In genomic region chr6:128234206-128234605, GRCm38 (mm10) we compare ENCODE assay signal across 8 mouse cellular contexts.
DNase-seq lines count a peak whose midpoint lies in the region; ATAC-seq and TF ChIP-seq lines count a peak whose summit lies in the region.

No protein-coding gene starts in this region.

- no peak for TF ChIP-seq EP300 in CH12.LX (IDR thresholded peaks at IDR 0.05; ENCODE audit: low read length)

- H3K79me2 ChIP-seq in CH12.LX (replicated peaks; ENCODE audit: control insufficient read depth, extremely low read depth, insufficient read depth, poor library complexity, severe bottlenecking) = no peaks in the 10 kb centered on the region

- peak; percentile 49 for DNase-seq in gastrocnemius, adult 18-20 months (ENCODE audit: low spot score)
- DNase-seq in gastrocnemius, adult 8-10 months (ENCODE audit: low spot score in 2 of 2) = no peak
- DNase-seq in CH12.LX (ENCODE audit: extremely low read depth) = peak; percentile 33
- peak; percentile 67 to 74 for DNase-seq in cerebellum, postnatal 10 days
- peak; percentile 42 for DNase-seq in heart, postnatal 4 days
- peak; percentile 44 to 58 for DNase-seq in kidney, postnatal 4 days
- peak; percentile 79 for DNase-seq in midbrain, embryonic 14.5 days
- DNase-seq in gastrocnemius, postnatal 36 days = no peak

- peaks cover 0 to 10% of the 10 kb centered on the region in 2 experiments; a peak in 2 of 4 replicates for H3K4me1 ChIP-seq in CH12.LX (ENCODE audit: control insufficient read depth in 1 of 2, insufficient read depth in 2 of 2)
- no peaks in the 10 kb centered on the region for H3K4me1 ChIP-seq in midbrain, embryonic 14.5 days (ENCODE audit: control insufficient read depth, insufficient read depth, low read length)

- in situ Hi-C loops in CH12.LX (cut with MboI; ENCODE audit: low pct_ligation_motif_present, low pct_unique_long_range_greater_than_20kb, low sequenced_read_pairs) = no loop called here

- H3K27me3 ChIP-seq in CH12.LX (replicated peaks) = peaks cover 1% of the 10 kb centered on the region
- H3K27me3 ChIP-seq in midbrain, embryonic 14.5 days (ENCODE audit: control insufficient read depth, insufficient read depth, low read length) = no peaks in the 10 kb centered on the region

- no peak overlapping the region for H3K27ac ChIP-seq in CH12.LX (ENCODE audit: insufficient read depth, low read depth)
- H3K27ac ChIP-seq in midbrain, embryonic 14.5 days (replicated peaks; ENCODE audit: low read depth, low read length) = no peak overlapping the region

- WGBS in midbrain, embryonic 14.5 days = 30% methylated on average over 5 of the region's 5 CpGs

- ATAC-seq in midbrain, embryonic 14.5 days (ENCODE audit: low FRiP score, low TSS enrichment) = peak; percentile 50

- H3K4me2 ChIP-seq in CH12.LX (ENCODE audit: insufficient read depth, low read depth, poor library complexity, severe bottlenecking) = no peak overlapping the region
- no peak overlapping the region for H3K4me2 ChIP-seq in midbrain, embryonic 14.5 days (ENCODE audit: low read length)

- H3K9ac ChIP-seq in CH12.LX (ENCODE audit: insufficient read depth, low read depth) = no peak overlapping the region
- no peak overlapping the region for H3K9ac ChIP-seq in midbrain, embryonic 14.5 days (replicated peaks; ENCODE audit: low read length)

- dilution Hi-C loops in CH12.LX (cut with MboI; ENCODE audit: extremely low pct_ligation_motif_present, extremely low pct_unique_long_range_greater_than_20kb, low sequenced_read_pairs) = no loop called here

- no peaks in the 10 kb centered on the region for H3K36me3 ChIP-seq in CH12.LX (replicated peaks in 1 of 2; ENCODE audit: control insufficient read depth in 1 of 2, insufficient read depth in 1 of 2, low read length in 1 of 2)
- no peaks in the 10 kb centered on the region for H3K36me3 ChIP-seq in midbrain, embryonic 14.5 days (ENCODE audit: control insufficient read depth, insufficient read depth, low read length)

- H3K9me3 ChIP-seq in CH12.LX (replicated peaks; ENCODE audit: low read length) = no peaks in the 10 kb centered on the region
- H3K9me3 ChIP-seq in midbrain, embryonic 14.5 days (ENCODE audit: control insufficient read depth, low read length) = no peaks in the 10 kb centered on the region

- intact Hi-C loops in gastrocnemius, postnatal 36 days (cut with DNase I) = loop anchor here (1.0 to 5.0 kb wide), 2 partner anchors 74 to 123 kb away; partner anchors contain the start of gene Tulp3

- no peak for TF ChIP-seq POLR2A in CH12.LX (IDR thresholded peaks at IDR 0.05; ENCODE audit: low read depth, low read length)

- H3K4me3 ChIP-seq in CH12.LX (replicated peaks in 1 of 3; ENCODE audit: low read depth in 2 of 3, low read length in 2 of 3, poor library complexity in 1 of 3) = no peak overlapping the region
- no peak overlapping the region for H3K4me3 ChIP-seq in midbrain, embryonic 14.5 days (replicated peaks; ENCODE audit: low read depth, low read length)

- TF ChIP-seq RAD21 in CH12.LX (IDR thresholded peaks at IDR 0.05; ENCODE audit: low read depth, low read length) = peak; percentile 91

- TF ChIP-seq CTCF in CH12.LX (conservative IDR thresholded peaks at IDR 0.05 in 1 of 2, IDR thresholded peaks at IDR 0.05 in 1 of 2; ENCODE audit: low read depth in 2 of 2, low read length in 2 of 2) = peak; percentile 40 to 89; a peak in 3 of 4 replicates

TF ChIP-seq in CH12.LX, 34 proteins besides CTCF, POLR2A, EP300 and RAD21:
- TF ChIP-seq USF2 (conservative IDR thresholded peaks at IDR 0.05; ENCODE audit: low read depth, low read length) (peak; percentile 65), SMC3 (IDR thresholded peaks at IDR 0.05; ENCODE audit: low read depth, low read length) (peak; percentile 81), MEF2A (IDR thresholded peaks at IDR 0.05; ENCODE audit: borderline replicate concordance, low read depth, low read length) (no peak), IRF4 (IDR thresholded peaks at IDR 0.05; ENCODE audit: low read depth, low read length) (no peak), HCFC1 (IDR thresholded peaks at IDR 0.05; ENCODE audit: low read depth, low read length) (no peak), ZKSCAN1 (IDR thresholded peaks at IDR 0.05; ENCODE audit: borderline replicate concordance, low read depth, low read length) (no peak), NRF1 (IDR thresholded peaks at IDR 0.05; ENCODE audit: low read depth, low read length) (no peak), MXI1 (IDR thresholded peaks at IDR 0.05; ENCODE audit: low read depth, low read length) (no peak), JUN (IDR thresholded peaks at IDR 0.05; ENCODE audit: insufficient read depth, low read depth, low read length) (no peak), CHD2 (IDR thresholded peaks at IDR 0.05; ENCODE audit: low read length) (no peak), NELFE (IDR thresholded peaks at IDR 0.05; ENCODE audit: low read depth, low read length) (no peak), USF1 (IDR thresholded peaks at IDR 0.05; ENCODE audit: low read depth, low read length) (peak; percentile 62), JUND (conservative IDR thresholded peaks at IDR 0.05; ENCODE audit: low read depth, low read length) (no peak), ZC3H11A (IDR thresholded peaks at IDR 0.05; ENCODE audit: low read depth, low read length) (peak; percentile 20; the same call in 1 of the 2 replicates), CHD1 (IDR thresholded peaks at IDR 0.05; ENCODE audit: low read depth, low read length) (no peak), PAX5 (IDR thresholded peaks at IDR 0.05; ENCODE audit: low read length) (no peak), BHLHE40 (IDR thresholded peaks at IDR 0.05; ENCODE audit: low read depth, low read length) (peak; percentile 96), GABPA (IDR thresholded peaks at IDR 0.05; ENCODE audit: insufficient replicate concordance, low read depth, low read length) (no peak), UBTF (IDR thresholded peaks at IDR 0.05; ENCODE audit: low read depth, low read length) (no peak), MAX (IDR thresholded peaks at IDR 0.05; ENCODE audit: low read length) (peak; percentile 97), E2F4 (IDR thresholded peaks at IDR 0.05; ENCODE audit: insufficient replicate concordance, low read depth, low read length) (no peak), KAT2A (IDR thresholded peaks at IDR 0.05; ENCODE audit: insufficient replicate concordance, low read length) (no peak), MAZ (IDR thresholded peaks at IDR 0.05; ENCODE audit: low read depth, low read length) (no peak), ELF1 (IDR thresholded peaks at IDR 0.05; ENCODE audit: low read depth, low read length) (no peak), ETS1 (conservative IDR thresholded peaks at IDR 0.05; ENCODE audit: low read depth, low read length) (no peak), MYC (IDR thresholded peaks at IDR 0.05; ENCODE audit: low read depth, low read length) (peak; percentile 93), RCOR1 (conservative IDR thresholded peaks at IDR 0.05; ENCODE audit: low read depth, low read length) (no peak), TCF12 (IDR thresholded peaks at IDR 0.05; ENCODE audit: low read depth, low read length) (no peak), MAFK (IDR thresholded peaks at IDR 0.05; ENCODE audit: insufficient replicate concordance, low read length) (no peak), ZNF384 (IDR thresholded peaks at IDR 0.05; ENCODE audit: low read depth, low read length) (no peak)

Comparison
In these comparisons a context has a peak if more than half of its experiments do, and no peak if none do; other contexts are left out.
1. DNase-seq: peak in gastrocnemius, adult 18-20 months (single experiment), CH12.LX (single experiment), cerebellum, postnatal 10 days (2 of 2), heart, postnatal 4 days (single experiment), kidney, postnatal 4 days (2 of 2) and midbrain, embryonic 14.5 days (single experiment); none in gastrocnemius, adult 8-10 months (0 of 2) and gastrocnemius, postnatal 36 days (0 of 2).